Mouse (Mus musculus) embryonic facial prominence, embryonic 10.5 days (tissue): ENCODE measurements at regions not wholly inside any gene's neighbourhood (a gene's known extent, or its start where the extent isn't known, plus 50 kb on each side); places are given as distances from the start of the nearest gene placed in this dataset.

Experiments
- DNase-seq: peaks from one replicate; pipeline ENCODE4 v3.0.0-alpha.2; 2017; ENCODE audit warnings: low spot score
- H3K27ac ChIP-seq: fragments of 300-500 bp; sonication (generic); replicated peaks from 2 replicates; pipeline ENCODE4 v1.5.1; 2016; ENCODE audit warnings: mild to moderate bottlenecking
- H3K27me3 ChIP-seq: fragments of 300-500 bp; sonication (generic); replicated peaks from 2 replicates; pipeline ENCODE4 v1.6.1; 2016; ENCODE audit warnings: low read depth, mild to moderate bottlenecking; ENCODE audit not compliant: poor library complexity, severe bottlenecking
- H3K36me3 ChIP-seq: fragments of 300-500 bp; sonication (generic); replicated peaks from 2 replicates; pipeline ENCODE4 v1.6.1; 2016; ENCODE audit warnings: mild to moderate bottlenecking, moderate library complexity
- H3K4me1 ChIP-seq: fragments of 300-500 bp; sonication (generic); 2 replicates; pipeline ENCODE4 v1.6.1; 2016
- H3K4me3 ChIP-seq: fragments of 300-500 bp; sonication (generic); 2 replicates; pipeline ENCODE4 v1.5.1; 2016; ENCODE audit warnings: mild to moderate bottlenecking, moderate library complexity
- H3K9me3 ChIP-seq: fragments of 300-500 bp; sonication (generic); 2 replicates; pipeline ENCODE4 v1.6.1; 2016; ENCODE audit warnings: mild to moderate bottlenecking
- WGBS: fragments of 180-500 bp; shearing (Covaris S2); methylation state at CpG from one replicate; pipeline ENCODE4 v1.1.7; 2016; 5-methylcytosine and 5-hydroxymethylcytosine counted together

GRCm38 (mm10) chr11:45785806-45786205 is 66.0 kb upstream of the Clint1 start:
- WGBS: 86% methylated on average over 9 of the region's 9 CpGs
- Histone ChIP-seq H3K9me3 (no peaks in the 10 kb centered on the region), H3K36me3 (no peaks in the 10 kb centered on the region), H3K4me1 (no peaks in the 10 kb centered on the region), H3K27me3 (no peaks in the 10 kb centered on the region), H3K27ac (no peak overlapping the region), H3K4me3 (no peak overlapping the region)
- DNase-seq: no peak

GRCm38 (mm10) chr11:45787408-45787807 is 64.4 kb upstream of the Clint1 start:
- H3K27me3 ChIP-seq: no peaks in the 10 kb centered on the region
- DNase-seq: no peak
- H3K27ac ChIP-seq: no peak overlapping the region
- no peaks in the 10 kb centered on the region for H3K36me3 ChIP-seq
- no peaks in the 10 kb centered on the region for H3K9me3 ChIP-seq
- 90% methylated on average over 5 of the region's 5 CpGs for WGBS
- no peaks in the 10 kb centered on the region for H3K4me1 ChIP-seq
- H3K4me3 ChIP-seq: no peak overlapping the region

- no peak for DNase-seq
- H3K4me3 ChIP-seq: no peak overlapping the region
- WGBS: 81% methylated on average over 3 of the region's 3 CpGs
- H3K9me3 ChIP-seq: no peaks in the 10 kb centered on the region
- no peaks in the 10 kb centered on the region for H3K4me1 ChIP-seq
- H3K36me3 ChIP-seq: no peaks in the 10 kb centered on the region
- H3K27ac ChIP-seq: no peak overlapping the region
- no peaks in the 10 kb centered on the region for H3K27me3 ChIP-seq
These were observed 62.0 kb upstream of the Clint1 start for GRCm38 (mm10) chr11:45789886-45790285.

- 68% methylated on average over 8 of the region's 8 CpGs for WGBS
- H3K27ac ChIP-seq: no peak overlapping the region
- no peak for DNase-seq
- no peaks in the 10 kb centered on the region for H3K9me3 ChIP-seq
- H3K4me1 ChIP-seq: peaks cover 3% of the 10 kb centered on the region
- H3K36me3 ChIP-seq: no peaks in the 10 kb centered on the region
- H3K4me3 ChIP-seq: no peak overlapping the region
- no peaks in the 10 kb centered on the region for H3K27me3 ChIP-seq
These were observed 61.3 kb upstream of the Clint1 start for GRCm38 (mm10) chr11:45790504-45790903.

GRCm38 (mm10) chr11:45791696-45792095 is 60.2 kb upstream of the Clint1 start:
- H3K27me3 ChIP-seq: no peaks in the 10 kb centered on the region
- H3K9me3 ChIP-seq: no peaks in the 10 kb centered on the region
- H3K27ac ChIP-seq: no peak overlapping the region
- H3K4me1 ChIP-seq: peaks cover 7% of the 10 kb centered on the region
- H3K36me3 ChIP-seq: no peaks in the 10 kb centered on the region
- no peak overlapping the region for H3K4me3 ChIP-seq
- no peak for DNase-seq
- WGBS: 86% methylated on average over 2 of the region's 2 CpGs

GRCm38 (mm10) chr11:45794361-45794981 is 57.4 kb upstream of the Clint1 start:
- WGBS: 68% methylated on average over 5 of the region's 5 CpGs
- no peak for DNase-seq
- H3K27ac ChIP-seq: no peak overlapping the region
- peaks cover 15% of the 10 kb centered on the region for H3K4me1 ChIP-seq
- no peaks in the 10 kb centered on the region for H3K36me3 ChIP-seq
- no peaks in the 10 kb centered on the region for H3K9me3 ChIP-seq
- 0 out of 2 replicates have a peak, but pooled peaks cover 5% of the 10 kb centered on the region for H3K27me3 ChIP-seq
- H3K4me3 ChIP-seq: no peak overlapping the region

GRCm38 (mm10) chr11:45795322-45795721 is 56.5 kb upstream of the Clint1 start:
- no peaks in the 10 kb centered on the region for H3K9me3 ChIP-seq
- 0 out of 2 replicates have a peak, but pooled peaks cover 5% of the 10 kb centered on the region for H3K27me3 ChIP-seq
- no peak overlapping the region for H3K27ac ChIP-seq
- 34% methylated on average over 6 of the region's 6 CpGs for WGBS
- peaks cover 24% of the 10 kb centered on the region for H3K4me1 ChIP-seq
- H3K36me3 ChIP-seq: no peaks in the 10 kb centered on the region
- H3K4me3 ChIP-seq: no peak overlapping the region
- DNase-seq: no peak

GRCm38 (mm10) chr11:45795731-45796130 is 56.1 kb upstream of the Clint1 start:
- H3K9me3 ChIP-seq: no peaks in the 10 kb centered on the region
- H3K4me3 ChIP-seq: no peak overlapping the region
- H3K27ac ChIP-seq: no peak overlapping the region
- 16% methylated on average over 3 of the region's 3 CpGs for WGBS
- H3K4me1 ChIP-seq: peaks cover 26% of the 10 kb centered on the region
- H3K36me3 ChIP-seq: no peaks in the 10 kb centered on the region
- DNase-seq: peak; percentile 81
- 0 out of 2 replicates have a peak, but pooled peaks cover 5% of the 10 kb centered on the region for H3K27me3 ChIP-seq

- Histone ChIP-seq H3K4me3 (0 out of 2 replicates have a peak overlapping the region, but pooled peaks have one; percentile 8), H3K9me3 (no peaks in the 10 kb centered on the region), H3K36me3 (no peaks in the 10 kb centered on the region), H3K4me1 (peaks cover 26% of the 10 kb centered on the region), H3K27ac (peak overlapping the region; percentile 59), H3K27me3 (0 out of 2 replicates have a peak, but pooled peaks cover 5% of the 10 kb centered on the region)
- peak; percentile 38 for DNase-seq
- 30% methylated on average over 9 of the region's 9 CpGs for WGBS
These were observed 52.0 kb upstream of the Clint1 start for GRCm38 (mm10) chr11:45799732-45800386.
